Mouse (Mus musculus): ENCODE results near the gene Ikzf4. TPM values are rescaled to one million over a fixed set of nuclear protein-coding genes. Genes with fewer than 3 reads are reported as not detected.

The Ikzf4 gene
- 2.8 and 3.6 TPM in 2 replicates for polyA plus RNA-seq (2016; fragmentation: Nextera tagmentation; extraction: Ambion mirVana)

GRCm38 (mm10) chr10:128645111-128646011 is at the start of gene Ikzf4:
Ikzf4 (minus strand) TSS chr10:128645991.
- peak within 1 kb of the TSS; percentile 61 for H3K4me3 ChIP-seq
- H3K36me3 ChIP-seq, result peaks cover 16% of the 10 kb centered on the region
- peaks cover 18% of the 10 kb centered on the region for H3K27me3 ChIP-seq (ENCODE audit: low read depth, poor library complexity, severe bottlenecking)
- peaks cover 38% of the 10 kb centered on the region for H3K4me1 ChIP-seq
- no peaks in the 10 kb centered on the region for H3K9me3 ChIP-seq (replicated peaks)
- DNase-seq (ENCODE audit: low spot score), result peak; percentile 63
- peak within 1 kb of the TSS; percentile 81 for H3K27ac ChIP-seq (replicated peaks)
- 3% methylated on average over 35 of the region's 36 CpGs for WGBS

DNA sequence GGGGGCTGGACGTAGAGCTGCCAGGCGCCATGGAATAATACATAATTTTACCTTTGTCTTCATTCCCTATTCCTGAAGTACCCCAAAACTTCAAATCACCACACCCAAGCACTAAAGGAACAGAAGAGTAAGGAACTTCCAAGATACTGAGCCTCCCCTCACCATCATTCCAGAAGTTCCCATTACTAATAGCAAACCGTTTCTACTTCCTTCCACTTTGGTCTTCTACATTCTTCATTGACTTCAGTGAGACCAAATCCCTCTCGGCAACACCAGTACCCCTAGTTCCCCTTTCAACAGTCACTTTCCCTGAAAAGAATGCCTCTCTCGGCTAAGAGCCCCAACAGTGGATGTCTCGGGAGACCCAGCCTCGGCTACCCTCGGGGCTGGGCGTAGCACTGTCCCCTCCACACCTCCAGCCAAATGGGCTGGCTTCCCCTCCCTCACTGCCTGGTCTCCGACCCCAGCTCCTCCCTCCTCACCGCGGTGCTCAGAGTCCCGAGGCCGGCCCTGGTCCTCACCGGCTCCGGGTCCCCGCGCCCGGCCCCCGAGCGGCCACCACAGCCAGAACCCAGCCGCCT is 49.7 kb upstream of the Ikzf4 start:
- peaks cover 21% of the 10 kb centered on the region for H3K4me1 ChIP-seq
- under 1% methylated on average over 22 of the region's 22 CpGs for WGBS
- H3K9me3 ChIP-seq (replicated peaks), result no peaks in the 10 kb centered on the region
- H3K27ac ChIP-seq (replicated peaks), result peak overlapping the region; percentile 96
- peak overlapping the region; percentile 90 for H3K4me3 ChIP-seq
- H3K27me3 ChIP-seq (ENCODE audit: low read depth, poor library complexity, severe bottlenecking), result no peaks in the 10 kb centered on the region
- no peak for DNase-seq (ENCODE audit: low spot score)
- H3K36me3 ChIP-seq, result peaks cover 33% of the 10 kb centered on the region

DNA sequence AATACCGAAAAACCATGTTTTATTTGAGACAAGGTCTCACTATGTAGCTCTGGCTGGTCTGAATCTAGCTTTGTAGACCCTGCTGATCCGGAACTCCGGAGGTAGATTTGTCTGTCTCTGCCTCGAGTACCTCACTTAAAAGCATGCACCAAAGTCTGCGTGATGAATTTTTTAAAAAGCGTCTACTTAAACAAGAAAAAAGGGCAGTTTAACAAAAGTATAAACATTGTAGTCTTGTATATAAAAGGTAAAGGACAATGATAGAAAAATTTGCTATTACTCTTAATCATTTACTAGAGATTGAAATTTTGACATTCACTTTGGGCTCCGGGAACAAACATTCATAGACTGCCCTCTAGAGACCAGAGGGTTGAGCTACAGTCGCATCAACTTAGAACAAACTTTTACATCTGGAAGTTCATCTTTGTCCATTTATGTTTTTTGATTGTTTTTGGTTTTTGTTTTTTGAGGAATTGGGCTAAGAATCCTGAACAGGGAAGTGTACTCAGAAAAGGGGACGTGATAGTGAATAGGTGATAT is 28.7 kb upstream of the Ikzf4 start:
- DNase-seq (ENCODE audit: low spot score), result no peak
- Histone ChIP-seq H3K4me1 (peaks cover 24% of the 10 kb centered on the region), H3K27ac (replicated peaks) (peak overlapping the region; percentile 79; the same call in 1 of the 2 replicates), H3K27me3 (ENCODE audit: low read depth, poor library complexity, severe bottlenecking) (peaks cover 34% of the 10 kb centered on the region), H3K4me3 (peak overlapping the region; percentile 80), H3K36me3 (peaks cover 18% of the 10 kb centered on the region), H3K9me3 (replicated peaks) (no peaks in the 10 kb centered on the region)
- WGBS, result 3% methylated on average over 9 of the region's 9 CpGs

GRCm38 (mm10) chr10:128673763-128674468 is 28.1 kb upstream of the Ikzf4 start, which contains the start of gene Suox:
Suox (minus strand) TSS chr10:128674073.
- WGBS, result 1% methylated on average over 60 of the region's 60 CpGs
- peak within 1 kb of the TSS; percentile 79 for H3K27ac ChIP-seq (replicated peaks)
- peak; percentile 92 for DNase-seq (ENCODE audit: low spot score)
- H3K27me3 ChIP-seq (ENCODE audit: low read depth, poor library complexity, severe bottlenecking), result peaks cover 34% of the 10 kb centered on the region
- no peaks in the 10 kb centered on the region for H3K9me3 ChIP-seq (replicated peaks)
- peak within 1 kb of the TSS; percentile 80 for H3K4me3 ChIP-seq
- H3K4me1 ChIP-seq, result peaks cover 30% of the 10 kb centered on the region
- peaks cover 12% of the 10 kb centered on the region; the same call in 1 of the 2 replicates for H3K36me3 ChIP-seq

- Histone ChIP-seq H3K4me1 (peaks cover 37% of the 10 kb centered on the region), H3K27ac (replicated peaks) (no peak overlapping the region), H3K9me3 (replicated peaks) (no peaks in the 10 kb centered on the region), H3K36me3 (peaks cover 4% of the 10 kb centered on the region; the same call in 1 of the 2 replicates), H3K4me3 (no peak overlapping the region), H3K27me3 (ENCODE audit: low read depth, poor library complexity, severe bottlenecking) (peaks cover 34% of the 10 kb centered on the region)
- WGBS, result 92% methylated on average over 9 of the region's 9 CpGs
- no peak for DNase-seq (ENCODE audit: low spot score)
Observed at GRCm38 (mm10) chr10:128671148-128671547, 25.4 kb upstream of the Ikzf4 start.

GRCm38 (mm10) chr10:128668790-128669672 is 23.2 kb upstream of the Ikzf4 start:
- peak overlapping the region; percentile 76 for H3K4me3 ChIP-seq
- DNase-seq (ENCODE audit: low spot score), result peak; percentile 59
- H3K36me3 ChIP-seq, result peaks cover 4% of the 10 kb centered on the region; the same call in 1 of the 2 replicates
- peak overlapping the region; percentile 86 for H3K27ac ChIP-seq (replicated peaks)
- peaks cover 32% of the 10 kb centered on the region for H3K4me1 ChIP-seq
- H3K9me3 ChIP-seq (replicated peaks), result no peaks in the 10 kb centered on the region
- WGBS, result under 1% methylated on average over 42 of the region's 42 CpGs
- peaks cover 34% of the 10 kb centered on the region for H3K27me3 ChIP-seq (ENCODE audit: low read depth, poor library complexity, severe bottlenecking)

GRCm38 (mm10) chr10:128665806-128666205 is 20.0 kb upstream of the Ikzf4 start:
- Histone ChIP-seq H3K4me3 (no peak overlapping the region), H3K27me3 (ENCODE audit: low read depth, poor library complexity, severe bottlenecking) (peaks cover 12% of the 10 kb centered on the region), H3K4me1 (peaks cover 14% of the 10 kb centered on the region), H3K27ac (replicated peaks) (no peak overlapping the region), H3K9me3 (replicated peaks) (no peaks in the 10 kb centered on the region), H3K36me3 (0 out of 2 replicates have a peak, but pooled peaks cover under 1% of the 10 kb centered on the region)
- no peak for DNase-seq (ENCODE audit: low spot score)
- 91% methylated on average over 2 of the region's 2 CpGs for WGBS

DNA sequence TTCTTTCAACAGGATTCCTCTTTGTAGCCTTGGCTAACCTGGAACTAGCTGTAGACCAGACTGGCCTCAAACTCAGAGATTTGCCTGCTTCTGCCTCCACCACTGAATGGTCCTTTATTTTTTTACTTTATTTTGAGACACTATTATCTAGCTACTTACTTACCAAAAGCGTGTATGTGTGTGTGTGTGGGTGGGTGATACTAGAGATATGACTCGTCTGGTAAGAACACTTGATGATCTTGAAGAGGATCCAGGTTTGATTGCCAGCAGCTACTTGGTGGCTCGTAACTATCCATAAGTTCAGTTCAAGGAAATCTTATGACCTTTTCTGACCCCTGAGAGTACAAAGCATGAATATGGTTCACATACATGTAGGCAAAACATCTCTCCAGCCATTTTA is 19.5 kb upstream of the Ikzf4 start:
- WGBS, result 84% methylated on average over 3 of the region's 3 CpGs
- no peak for DNase-seq (ENCODE audit: low spot score)
- Histone ChIP-seq H3K27ac (replicated peaks) (no peak overlapping the region), H3K36me3 (no peaks in the 10 kb centered on the region), H3K9me3 (replicated peaks) (no peaks in the 10 kb centered on the region), H3K4me3 (no peak overlapping the region), H3K27me3 (ENCODE audit: low read depth, poor library complexity, severe bottlenecking) (peaks cover 7% of the 10 kb centered on the region), H3K4me1 (peaks cover 14% of the 10 kb centered on the region)

DNA sequence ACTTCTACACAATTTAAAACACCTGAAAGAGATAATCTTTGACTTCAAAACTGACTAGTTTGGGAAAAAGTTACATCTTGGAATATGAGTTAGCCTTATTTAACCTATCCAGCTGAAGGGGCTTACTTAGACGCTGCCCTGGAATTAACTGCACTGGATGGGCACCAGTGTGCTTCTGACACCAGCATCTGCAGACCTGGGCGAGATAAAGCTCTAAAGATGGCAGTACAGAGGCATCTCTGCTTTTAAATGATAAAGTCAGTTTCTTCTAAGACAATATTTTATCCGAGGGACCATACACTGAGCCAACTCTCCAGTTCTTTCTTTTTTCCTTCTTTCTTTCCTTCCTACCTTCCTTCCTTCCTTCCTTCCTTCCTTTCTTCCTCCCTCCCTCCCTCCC is 19.0 kb upstream of the Ikzf4 start:
- 78% methylated on average over 3 of the region's 3 CpGs for WGBS
- Histone ChIP-seq H3K4me1 (peaks cover 14% of the 10 kb centered on the region), H3K9me3 (replicated peaks) (no peaks in the 10 kb centered on the region), H3K27me3 (ENCODE audit: low read depth, poor library complexity, severe bottlenecking) (peaks cover 2% of the 10 kb centered on the region; the same call in 1 of the 2 replicates), H3K36me3 (no peaks in the 10 kb centered on the region), H3K4me3 (no peak overlapping the region), H3K27ac (replicated peaks) (no peak overlapping the region)
- DNase-seq (ENCODE audit: low spot score), result no peak

DNA sequence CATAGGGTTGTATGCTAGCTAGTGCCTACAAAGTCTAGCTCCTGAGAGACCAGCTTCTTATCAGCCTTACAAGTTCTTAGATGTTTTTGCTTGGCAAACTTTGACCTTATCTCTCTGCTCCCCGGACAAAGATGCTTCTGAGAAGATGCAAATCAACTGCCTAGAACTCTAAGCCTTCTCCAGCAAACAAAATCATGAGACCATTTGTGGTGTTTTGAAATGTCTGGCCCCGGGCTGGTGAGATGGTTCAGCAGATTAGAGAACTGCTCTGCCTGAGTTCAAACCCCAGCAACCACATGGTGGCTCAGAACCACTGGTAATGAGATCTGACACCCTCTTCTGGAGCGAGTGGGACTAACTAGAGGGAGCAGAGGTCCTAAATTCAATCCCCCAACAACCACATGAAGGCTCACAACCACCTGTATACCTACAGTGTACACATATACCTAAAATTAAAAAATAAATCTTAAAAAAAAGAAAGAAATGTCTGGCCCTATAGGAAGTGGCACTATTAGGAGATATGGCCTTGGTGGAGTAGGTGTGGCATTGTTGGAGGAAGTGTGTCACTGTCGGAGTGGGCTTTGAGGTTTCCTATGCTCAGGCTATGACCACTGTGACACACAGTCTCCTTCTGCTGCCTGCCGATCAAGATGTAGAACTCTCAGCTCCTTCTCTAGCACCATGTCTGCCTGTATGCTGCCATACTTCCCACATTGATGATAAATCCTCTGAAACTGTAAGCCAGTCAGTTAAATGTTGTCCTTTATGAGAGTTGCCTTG is 17.8 kb upstream of the Ikzf4 start:
- Histone ChIP-seq H3K27me3 (ENCODE audit: low read depth, poor library complexity, severe bottlenecking) (0 out of 2 replicates have a peak, but pooled peaks cover 3% of the 10 kb centered on the region), H3K9me3 (replicated peaks) (no peaks in the 10 kb centered on the region), H3K27ac (replicated peaks) (no peak overlapping the region), H3K4me3 (no peak overlapping the region), H3K4me1 (peaks cover 10% of the 10 kb centered on the region), H3K36me3 (no peaks in the 10 kb centered on the region)
- no peak for DNase-seq (ENCODE audit: low spot score)
- WGBS, result 73% methylated on average over 5 of the region's 5 CpGs

DNA sequence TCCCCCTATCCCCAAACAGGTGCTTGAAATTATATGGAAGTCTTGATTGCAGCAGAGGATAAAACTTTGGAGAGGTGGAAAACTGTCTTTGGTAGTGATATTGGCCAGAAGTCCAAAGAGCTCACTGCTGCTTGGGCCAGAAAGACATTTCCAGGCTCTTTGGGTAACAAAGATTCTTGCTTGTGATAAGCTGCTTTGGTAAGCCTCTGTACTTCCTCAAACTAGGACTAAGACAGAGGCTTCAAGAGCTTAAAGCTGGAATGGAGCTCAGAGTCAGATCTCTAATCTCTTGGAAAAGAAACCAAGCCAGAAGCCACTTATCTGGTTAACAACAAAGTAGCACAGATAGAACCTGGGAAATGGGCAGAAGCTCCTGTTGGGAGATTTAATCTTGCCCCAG is 16.7 kb upstream of the Ikzf4 start:
- Histone ChIP-seq H3K4me1 (peaks cover 6% of the 10 kb centered on the region; the same call in 1 of the 2 replicates), H3K9me3 (replicated peaks) (no peaks in the 10 kb centered on the region), H3K27ac (replicated peaks) (no peak overlapping the region), H3K36me3 (no peaks in the 10 kb centered on the region), H3K4me3 (no peak overlapping the region), H3K27me3 (ENCODE audit: low read depth, poor library complexity, severe bottlenecking) (0 out of 2 replicates have a peak, but pooled peaks cover 3% of the 10 kb centered on the region)
- no peak for DNase-seq (ENCODE audit: low spot score)

Data from midbrain, embryonic 10.5 days (tissue).